Mouse (Mus musculus) lung, adult 2 months (tissue): ENCODE data around the gene Leng1.

ENCODE experiments used
- CTCF ChIP-seq: fragments of 200-500 bp; IDR thresholded peaks from 2 replicates; pipeline ENCODE4 v1.5.1; 2011; ENCODE audit warnings: mild to moderate bottlenecking, low read length, control low read depth; ENCODE audit not compliant: insufficient read depth
- POLR2A ChIP-seq: fragments of 200-500 bp; IDR thresholded peaks from 2 replicates; pipeline ENCODE4 v1.6.1; 2011; ENCODE audit warnings: low read depth, mild to moderate bottlenecking, control low read depth, low read length, borderline replicate concordance; ENCODE audit errors: extremely low read depth

DNA sequence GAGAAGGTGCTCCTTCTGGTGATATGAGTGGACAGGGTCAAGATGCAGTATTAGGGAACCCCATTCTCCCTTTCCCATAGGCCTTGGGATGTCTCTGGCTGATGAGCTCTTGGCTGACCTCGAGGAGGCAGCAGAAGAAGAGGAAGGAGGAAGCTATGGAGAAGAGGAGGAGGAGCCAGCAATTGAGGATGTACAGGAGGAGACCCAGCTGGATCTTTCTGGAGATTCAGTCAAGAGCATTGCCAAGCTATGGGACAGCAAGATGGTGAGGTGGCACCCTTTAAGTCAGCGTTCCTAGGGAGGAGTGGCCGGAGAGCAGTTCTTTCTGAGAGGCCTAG is 35.2 kb downstream of the Leng1 start:
- no peak for TF ChIP-seq CTCF
- no peak for TF ChIP-seq POLR2A
